Mouse (Mus musculus): ENCODE measurements around the gene Nell1. TPM values are rescaled to one million over a fixed set of nuclear protein-coding genes. Genes with fewer than 3 reads are reported as not detected.
A peak's percentile ranks its signal among the peaks of the same experiment; 100 is the strongest.

Nell1 gene
- polyA plus RNA-seq, 1 experiment, result 0.26 TPM

DNA sequence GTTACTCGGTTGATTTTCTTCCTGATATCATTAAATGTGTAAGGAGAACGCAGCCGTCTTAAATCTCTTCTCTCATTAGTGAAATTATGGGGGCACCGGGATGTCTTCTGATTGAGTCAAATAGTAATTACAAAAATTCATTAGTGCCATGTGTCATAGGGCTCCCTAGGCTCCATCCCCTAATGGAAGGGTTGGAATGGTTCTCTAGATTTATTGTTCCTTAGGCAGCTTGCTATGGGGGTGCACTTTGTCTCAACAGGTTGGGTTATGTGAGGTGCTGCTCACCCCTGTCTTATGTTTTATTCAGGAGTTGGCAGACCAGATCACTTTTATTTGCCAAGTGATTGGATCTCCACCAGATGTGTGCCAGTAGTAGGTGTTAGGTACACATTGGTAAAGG lies 75.5 kb downstream of the Nell1 start:
- DNase-seq (ENCODE audit: low read depth), result no peak

DNA sequence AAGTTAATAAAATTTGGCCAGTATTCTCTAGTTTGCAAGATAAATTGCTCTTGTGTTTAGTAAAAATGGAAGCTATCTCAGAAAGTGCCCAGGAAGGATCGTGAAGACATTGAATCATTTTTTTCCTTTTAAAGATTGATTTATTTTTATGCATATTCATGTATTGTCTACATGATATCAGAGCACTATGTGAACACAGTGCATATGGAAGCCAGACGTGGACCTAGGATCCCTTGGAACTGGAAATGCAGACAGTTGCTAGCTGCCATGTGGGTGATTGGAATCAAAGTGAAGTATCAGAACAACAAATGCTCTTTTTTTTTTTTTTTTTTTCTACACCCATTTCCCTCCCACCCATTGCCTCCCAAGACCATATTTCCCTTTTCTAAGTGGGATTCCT lies 79.0 kb downstream of the Nell1 start:
- DNase-seq (ENCODE audit: low read depth), result no peak

GRCm38 (mm10) chr7:50094461-50094860 lies 119.8 kb downstream of the Nell1 start:
- DNase-seq (ENCODE audit: low read depth), result no peak

DNA sequence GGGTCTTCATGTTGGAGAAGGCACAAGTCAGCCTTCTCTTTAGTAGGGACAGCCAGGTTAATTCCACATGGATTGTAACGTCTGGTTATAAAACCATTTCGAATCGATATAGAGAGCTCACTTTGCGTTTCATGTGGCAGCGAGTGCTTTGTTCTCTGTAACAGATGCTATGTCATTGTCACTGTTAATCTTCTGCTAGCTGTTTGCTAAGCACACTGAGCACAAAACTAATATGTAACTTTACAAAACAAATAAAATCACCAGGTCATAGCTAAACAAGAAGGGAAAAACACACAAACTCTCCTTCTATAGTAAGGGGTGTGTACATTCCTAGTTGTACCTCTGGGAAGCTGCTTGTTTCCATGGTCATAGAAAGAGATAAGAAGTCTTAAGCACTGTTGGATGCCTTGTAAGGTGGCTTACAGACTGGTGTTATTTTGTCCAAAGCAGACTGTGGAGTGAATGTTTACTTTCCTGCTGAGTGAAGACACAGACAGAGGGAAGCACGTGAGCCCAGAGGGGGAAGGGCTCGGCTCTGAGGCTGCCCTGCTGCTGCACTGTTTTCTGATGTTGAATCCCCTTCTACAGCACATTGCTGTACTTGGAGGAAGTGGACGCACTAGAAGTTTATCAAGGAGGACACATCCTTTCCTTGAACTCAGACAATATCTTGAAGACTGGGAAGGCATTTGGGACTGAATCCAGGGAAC lies 131.1 kb downstream of the Nell1 start:
- no peak for DNase-seq (ENCODE audit: low read depth)

- DNase-seq (ENCODE audit: low read depth), result no peak
These were observed 132.6 kb downstream of the Nell1 start for GRCm38 (mm10) chr7:50107261-50107660.

- no peak for DNase-seq (ENCODE audit: low read depth)
These were observed 143.7 kb downstream of the Nell1 start for GRCm38 (mm10) chr7:50118348-50118747.

- DNase-seq (ENCODE audit: low read depth), result no peak
These were observed 163.0 kb downstream of the Nell1 start for GRCm38 (mm10) chr7:50137706-50138105.

GRCm38 (mm10) chr7:50149326-50149725 lies 174.7 kb downstream of the Nell1 start:
- no peak for DNase-seq (ENCODE audit: low read depth)

- DNase-seq (ENCODE audit: low read depth), result no peak
These were observed 176.2 kb downstream of the Nell1 start for GRCm38 (mm10) chr7:50150838-50151237.

DNA sequence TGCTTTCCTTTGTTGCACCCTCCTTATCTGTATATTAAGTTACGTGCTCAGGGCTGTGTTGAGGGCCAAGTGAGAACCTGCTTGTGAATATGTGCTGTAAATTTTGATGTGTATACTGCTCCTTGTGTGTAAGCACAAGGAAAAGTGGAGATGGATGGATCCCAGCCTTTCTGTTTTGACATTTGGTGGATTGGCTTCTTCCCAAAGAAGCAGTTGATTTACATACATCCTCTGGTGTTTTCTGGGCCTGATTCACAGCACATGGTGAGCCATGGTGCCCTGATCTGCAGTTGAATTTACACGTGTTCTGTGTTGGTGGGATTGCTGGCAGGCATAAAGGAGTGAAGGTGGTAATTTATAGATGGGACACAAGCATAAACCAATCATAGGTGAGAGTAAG lies 179.0 kb downstream of the Nell1 start:
- no peak for DNase-seq (ENCODE audit: low read depth)

GRCm38 (mm10) chr7:50162602-50163001 lies 187.9 kb downstream of the Nell1 start:
- DNase-seq (ENCODE audit: low read depth), result no peak

DNA sequence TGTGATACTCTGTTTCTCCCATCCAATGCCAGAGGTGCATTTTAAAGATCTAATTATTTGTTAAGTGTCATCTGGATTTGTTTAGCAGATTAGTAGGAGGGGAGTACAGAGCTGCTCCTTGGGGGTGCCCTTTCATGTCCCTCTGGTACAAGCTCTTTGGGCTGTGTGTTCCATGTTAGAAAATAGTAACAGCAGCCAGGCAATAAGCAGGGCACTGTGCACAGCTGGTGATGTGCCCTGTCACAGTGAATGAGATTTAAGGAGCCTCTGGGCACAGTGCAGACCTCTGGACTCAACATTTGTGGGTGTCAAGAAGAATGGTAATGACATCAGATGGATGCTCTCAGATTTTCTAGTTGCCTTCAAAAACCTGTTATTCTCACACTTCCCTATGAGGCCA lies 194.1 kb downstream of the Nell1 start:
- DNase-seq (ENCODE audit: low read depth), result no peak

DNA sequence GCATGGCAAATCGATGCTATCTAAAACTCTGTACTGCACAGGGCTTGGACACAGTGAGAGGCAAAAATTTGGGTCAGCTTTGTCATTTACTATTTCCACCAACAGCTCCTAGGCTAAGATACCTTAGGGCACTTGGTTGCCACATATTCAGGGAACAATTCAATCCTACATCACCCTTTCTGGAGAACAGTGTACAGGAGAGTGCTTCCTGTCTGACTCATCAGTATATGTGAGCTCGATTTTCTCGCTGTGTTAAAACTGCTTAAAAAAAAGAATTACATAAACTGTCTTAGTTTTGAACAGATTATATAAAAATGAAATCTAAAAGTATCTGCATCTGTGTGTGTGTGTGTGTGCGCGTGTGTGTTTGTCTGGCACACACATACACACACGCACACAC lies 211.6 kb downstream of the Nell1 start:
- DNase-seq (ENCODE audit: low read depth), result no peak

DNA sequence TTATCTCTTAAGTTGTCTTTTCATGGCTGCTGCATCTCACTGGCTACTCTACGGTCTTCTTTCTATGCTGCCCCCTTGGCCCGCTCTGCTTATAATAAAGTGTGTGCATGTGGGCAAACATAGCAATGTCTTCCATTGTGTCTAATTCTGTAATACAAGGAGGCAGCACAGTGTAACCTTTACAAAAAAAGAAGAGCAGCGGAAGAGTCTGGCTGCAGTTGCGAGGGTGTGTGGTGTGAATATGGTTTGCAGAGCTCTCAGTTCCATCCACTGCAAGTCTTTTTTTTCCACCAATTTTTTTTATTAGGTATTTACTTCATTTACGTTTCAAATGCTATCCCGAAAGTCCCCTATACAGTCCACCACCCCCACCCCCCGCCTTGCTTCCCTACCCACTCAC lies 219.3 kb downstream of the Nell1 start:
- DNase-seq (ENCODE audit: low read depth), result no peak

- DNase-seq (ENCODE audit: low read depth), result no peak
These were observed 220.5 kb downstream of the Nell1 start for GRCm38 (mm10) chr7:50195080-50195611.

DNA sequence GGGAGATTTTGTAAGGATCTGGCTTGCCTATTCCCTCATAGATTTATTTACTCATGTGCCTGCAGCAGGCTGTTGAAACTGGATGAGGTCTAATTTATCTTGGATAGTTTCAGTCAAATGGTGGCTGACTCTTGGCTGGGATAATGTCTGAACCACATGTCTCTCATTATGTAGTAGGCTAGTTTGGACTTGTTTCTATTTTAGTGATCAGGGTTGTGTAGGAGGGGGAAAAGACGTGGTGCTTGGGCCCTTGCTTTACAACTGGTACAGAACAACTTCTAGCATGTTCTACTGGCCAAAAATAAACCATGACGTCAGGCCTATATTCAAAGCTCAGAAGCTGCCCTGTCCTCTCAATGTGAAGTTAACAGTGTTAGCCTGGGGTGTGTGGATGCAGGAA lies 230.6 kb downstream of the Nell1 start:
- peak; percentile 50 for DNase-seq (ENCODE audit: low read depth)

- DNase-seq (ENCODE audit: low read depth), result no peak
These were observed 236.1 kb downstream of the Nell1 start for GRCm38 (mm10) chr7:50210678-50211251.

DNA sequence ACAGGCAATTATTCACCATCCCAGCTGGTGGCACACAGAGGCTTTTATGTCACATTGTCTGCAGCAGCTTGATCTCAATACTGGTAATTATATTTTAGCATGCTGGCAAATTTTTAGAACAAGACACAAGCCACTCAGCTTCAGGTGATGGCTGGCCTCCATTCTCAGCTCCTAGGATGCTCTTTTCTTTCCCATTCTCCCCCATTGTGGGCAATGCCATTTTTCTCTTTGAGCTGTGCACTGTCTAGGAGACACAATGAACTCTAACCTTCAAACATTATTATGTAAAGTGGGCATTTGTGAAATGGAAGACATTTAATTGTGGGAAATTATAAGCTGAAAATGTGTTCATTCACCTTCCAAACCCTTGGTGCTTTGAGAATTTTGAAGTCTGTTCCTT lies 247.2 kb downstream of the Nell1 start:
- no peak for DNase-seq (ENCODE audit: low read depth)

GRCm38 (mm10) chr7:50226621-50227020 lies 252.0 kb downstream of the Nell1 start:
- no peak for DNase-seq (ENCODE audit: low read depth)

DNA sequence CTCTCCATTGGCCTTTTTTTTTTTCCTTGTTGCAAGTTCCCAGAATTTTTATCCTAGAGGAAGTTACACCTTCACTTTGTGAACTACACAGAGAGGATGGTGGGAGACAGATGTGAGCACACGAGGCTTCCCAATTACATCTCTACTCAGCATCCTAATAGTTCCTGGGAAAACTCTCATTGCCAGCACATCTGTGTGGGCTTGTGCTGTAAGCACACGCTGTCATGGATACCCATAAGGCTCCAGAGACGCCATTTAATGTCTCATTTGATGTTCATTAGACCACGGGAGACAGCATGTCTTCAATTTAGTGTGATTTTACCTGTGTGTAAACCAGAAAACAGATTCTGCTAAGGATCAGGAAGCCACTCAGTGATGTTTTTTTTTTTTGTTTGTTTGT lies 253.6 kb downstream of the Nell1 start:
- DNase-seq (ENCODE audit: low read depth), result no peak

DNA sequence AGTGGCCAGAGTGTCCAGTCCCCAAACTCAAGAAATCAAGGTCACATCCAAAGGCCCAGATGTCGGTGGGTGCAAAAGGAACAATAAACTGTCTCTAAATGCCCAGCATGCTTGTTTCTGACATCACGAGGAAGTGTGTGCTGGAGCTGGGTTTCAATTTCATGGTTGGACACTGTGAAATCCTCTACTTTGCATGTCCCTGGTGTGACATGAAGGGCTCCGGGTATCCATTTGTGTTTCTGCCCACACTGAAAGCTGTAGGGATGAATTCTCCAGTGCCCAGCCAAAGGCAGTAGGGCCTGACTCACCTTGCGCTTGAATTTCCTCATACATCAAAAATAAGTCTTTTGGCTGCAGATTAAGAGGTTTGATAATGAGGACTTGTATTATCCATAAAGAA lies 266.5 kb downstream of the Nell1 start:
- no peak for DNase-seq (ENCODE audit: low read depth)

DNA sequence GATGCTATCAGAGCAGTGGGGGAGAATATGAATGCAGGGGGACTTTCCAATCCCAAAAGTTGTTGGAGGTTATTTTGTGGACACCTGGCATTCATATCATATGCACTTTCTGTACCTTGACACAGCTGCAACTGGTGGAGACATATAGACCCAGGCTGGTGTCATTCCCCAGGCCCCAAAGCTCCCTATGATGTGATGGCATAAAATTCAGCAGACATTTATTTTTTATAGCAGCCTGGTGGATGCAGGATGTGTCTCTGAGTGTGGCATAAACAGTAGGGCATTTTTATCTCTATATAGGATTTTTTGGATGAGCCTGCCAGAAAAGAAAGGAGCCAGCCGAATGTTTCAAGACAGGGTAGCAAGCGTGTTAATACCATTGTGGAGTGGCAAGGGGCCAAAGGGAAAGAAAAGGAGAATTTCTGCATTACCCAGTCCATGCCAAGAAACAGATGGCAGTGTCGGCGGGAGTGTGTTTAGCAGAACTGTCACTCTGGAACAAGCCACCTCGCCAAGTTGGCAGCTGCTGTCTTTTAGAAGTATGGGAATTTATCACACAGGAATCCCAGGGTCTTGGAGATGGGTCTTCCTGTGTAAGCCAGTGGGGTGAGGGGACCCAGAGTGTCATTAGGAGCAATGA lies 267.1 kb downstream of the Nell1 start:
- DNase-seq (ENCODE audit: low read depth), result no peak

GRCm38 (mm10) chr7:50253166-50253565 lies 278.5 kb downstream of the Nell1 start:
- no peak for DNase-seq (ENCODE audit: low read depth)

All from gonadal fat pad, adult 2 months (tissue).